Mouse (Mus musculus): ENCODE results near the gene Zfp13. TPM values are rescaled to one million over a fixed set of nuclear protein-coding genes. Genes with fewer than 3 reads are reported as not detected.

Zfp13 gene
- polyA plus RNA-seq, 1 experiment from 2014 or later = 17.1 TPM

DNA sequence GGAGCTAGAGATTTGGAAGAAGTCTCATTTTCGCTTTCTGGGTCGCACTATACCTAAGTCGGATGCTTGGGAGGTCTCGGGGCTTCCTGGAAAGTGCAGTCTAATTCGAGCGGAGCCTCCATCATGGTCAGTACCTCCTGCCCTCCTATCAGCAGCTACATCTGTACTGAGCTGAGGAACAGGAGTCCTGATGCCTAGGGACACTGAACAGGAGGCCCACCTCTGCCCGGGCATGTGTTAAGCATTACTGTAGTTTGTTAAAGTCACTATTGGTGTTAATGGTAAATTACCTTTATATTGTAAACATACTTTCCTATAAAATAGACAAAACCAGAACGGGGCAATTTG is 34.9 kb downstream of the Zfp13 start:
- Histone ChIP-seq H3K4me1 (ENCODE audit: control insufficient read depth, insufficient read depth, low read length) (no peaks in the 10 kb centered on the region), H3K27me3 (ENCODE audit: control insufficient read depth, insufficient read depth, low read length) (no peaks in the 10 kb centered on the region), H3K4me2 (ENCODE audit: low read depth, low read length) (peak overlapping the region; percentile 65), H3K9me3 (replicated peaks; ENCODE audit: control insufficient read depth, low read length) (no peaks in the 10 kb centered on the region), H3K4me3 (ENCODE audit: low read depth, low read length) (peak overlapping the region; percentile 69), H3K27ac (replicated peaks; ENCODE audit: low read depth, low read length) (peak overlapping the region; percentile 92), H3K36me3 (replicated peaks; ENCODE audit: control insufficient read depth, insufficient read depth, low read depth, low read length) (no peaks in the 10 kb centered on the region; the same call in 1 of the 2 replicates), H3K9ac (replicated peaks; ENCODE audit: low read length) (peak overlapping the region; percentile 87)
- peak; percentile 78 for ATAC-seq (replicated peaks; ENCODE audit: insufficient number of reproducible peaks, low FRiP score, low TSS enrichment, low read depth)
- DNase-seq (ENCODE audit: low spot score) = no peak
- 2% methylated on average over 8 of the region's 8 CpGs for WGBS

DNA sequence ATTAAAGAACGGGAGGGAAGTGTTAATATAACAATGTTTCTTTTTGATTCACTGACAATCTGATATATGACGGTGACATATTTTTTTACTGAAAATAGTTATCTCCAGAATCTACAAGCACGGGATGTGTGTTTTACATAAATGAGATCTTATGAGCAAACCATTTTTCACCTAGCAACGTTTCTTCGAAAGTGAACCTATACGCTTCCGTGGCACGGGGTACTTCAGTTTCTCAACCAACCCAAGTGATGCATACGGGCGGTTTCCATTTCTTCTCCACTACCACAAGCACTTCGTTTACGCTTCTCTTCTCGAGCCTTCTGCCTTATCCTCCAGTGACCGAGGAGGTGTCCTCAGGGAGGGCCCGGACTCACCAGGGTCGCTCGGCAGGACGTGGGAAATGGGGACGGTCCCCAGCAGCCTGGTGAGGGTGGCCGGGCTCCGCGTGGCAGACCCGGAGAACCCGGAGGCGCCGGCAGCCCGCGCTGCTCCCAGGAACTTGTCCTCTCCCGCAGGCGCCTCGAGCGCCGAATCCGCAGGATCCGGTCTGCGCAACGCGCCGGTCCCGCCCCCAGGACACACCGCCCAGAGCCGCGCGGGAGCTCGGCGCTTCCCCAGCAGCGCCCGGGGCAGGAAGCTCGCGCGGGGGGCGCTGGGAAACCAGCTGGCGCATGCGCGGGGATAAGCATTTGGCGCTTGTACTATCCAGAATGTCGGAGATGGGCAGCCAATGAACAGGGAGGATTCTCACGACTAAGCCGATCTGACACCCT is 35.5 kb downstream of the Zfp13 start, which contains the start of gene Zfp213:
Zfp213 (minus strand) TSS at position 644 of the 773 bp plus-strand sequence.
- Histone ChIP-seq H3K27me3 (ENCODE audit: control insufficient read depth, insufficient read depth, low read length) (no peaks in the 10 kb centered on the region), H3K4me2 (ENCODE audit: low read depth, low read length) (peak within 1 kb of the TSS; percentile 65), H3K27ac (replicated peaks; ENCODE audit: low read depth, low read length) (peak within 1 kb of the TSS; percentile 92), H3K9ac (replicated peaks; ENCODE audit: low read length) (peak within 1 kb of the TSS; percentile 87), H3K4me3 (ENCODE audit: low read depth, low read length) (peak within 1 kb of the TSS; percentile 69), H3K9me3 (replicated peaks; ENCODE audit: control insufficient read depth, low read length) (no peaks in the 10 kb centered on the region), H3K36me3 (replicated peaks; ENCODE audit: control insufficient read depth, insufficient read depth, low read depth, low read length) (no peaks in the 10 kb centered on the region; the same call in 1 of the 2 replicates), H3K4me1 (ENCODE audit: control insufficient read depth, insufficient read depth, low read length) (no peaks in the 10 kb centered on the region)
- WGBS = 2% methylated on average over 59 of the region's 59 CpGs
- peak; percentile 95 for ATAC-seq (replicated peaks; ENCODE audit: insufficient number of reproducible peaks, low FRiP score, low TSS enrichment, low read depth)
- DNase-seq (ENCODE audit: low spot score) = peak; percentile 97

DNA sequence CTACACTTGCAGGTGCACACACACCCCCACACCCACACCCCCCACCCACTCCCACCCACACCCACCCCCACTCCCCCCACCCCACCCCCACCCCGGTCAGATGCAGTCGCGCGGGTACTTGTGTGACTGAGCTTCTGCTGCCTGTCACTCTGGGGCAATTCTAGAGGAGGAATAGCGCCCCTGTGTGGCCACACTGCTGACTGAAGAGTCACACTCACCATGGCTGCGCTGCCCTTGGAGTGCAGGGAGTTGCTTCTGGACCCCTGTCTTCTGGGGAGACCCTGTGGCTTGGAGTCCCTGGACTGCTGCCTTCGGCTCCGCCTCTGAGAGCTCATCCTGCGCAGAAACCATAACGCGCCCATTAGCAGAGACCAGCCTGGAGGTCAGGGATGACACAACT is 39.5 kb downstream of the Zfp13 start:
- Histone ChIP-seq H3K27ac (replicated peaks; ENCODE audit: low read depth, low read length) (no peak overlapping the region), H3K4me2 (ENCODE audit: low read depth, low read length) (no peak overlapping the region), H3K36me3 (replicated peaks; ENCODE audit: control insufficient read depth, insufficient read depth, low read depth, low read length) (peaks cover 7% of the 10 kb centered on the region), H3K4me3 (ENCODE audit: low read depth, low read length) (no peak overlapping the region), H3K9me3 (replicated peaks; ENCODE audit: control insufficient read depth, low read length) (no peaks in the 10 kb centered on the region), H3K9ac (replicated peaks; ENCODE audit: low read length) (no peak overlapping the region), H3K27me3 (ENCODE audit: control insufficient read depth, insufficient read depth, low read length) (no peaks in the 10 kb centered on the region), H3K4me1 (ENCODE audit: control insufficient read depth, insufficient read depth, low read length) (no peaks in the 10 kb centered on the region)
- ATAC-seq (replicated peaks; ENCODE audit: insufficient number of reproducible peaks, low FRiP score, low TSS enrichment, low read depth) (no peak), DNase-seq (ENCODE audit: low spot score) (peak; percentile 59)
- 53% methylated on average over 11 of the region's 11 CpGs for WGBS

DNA sequence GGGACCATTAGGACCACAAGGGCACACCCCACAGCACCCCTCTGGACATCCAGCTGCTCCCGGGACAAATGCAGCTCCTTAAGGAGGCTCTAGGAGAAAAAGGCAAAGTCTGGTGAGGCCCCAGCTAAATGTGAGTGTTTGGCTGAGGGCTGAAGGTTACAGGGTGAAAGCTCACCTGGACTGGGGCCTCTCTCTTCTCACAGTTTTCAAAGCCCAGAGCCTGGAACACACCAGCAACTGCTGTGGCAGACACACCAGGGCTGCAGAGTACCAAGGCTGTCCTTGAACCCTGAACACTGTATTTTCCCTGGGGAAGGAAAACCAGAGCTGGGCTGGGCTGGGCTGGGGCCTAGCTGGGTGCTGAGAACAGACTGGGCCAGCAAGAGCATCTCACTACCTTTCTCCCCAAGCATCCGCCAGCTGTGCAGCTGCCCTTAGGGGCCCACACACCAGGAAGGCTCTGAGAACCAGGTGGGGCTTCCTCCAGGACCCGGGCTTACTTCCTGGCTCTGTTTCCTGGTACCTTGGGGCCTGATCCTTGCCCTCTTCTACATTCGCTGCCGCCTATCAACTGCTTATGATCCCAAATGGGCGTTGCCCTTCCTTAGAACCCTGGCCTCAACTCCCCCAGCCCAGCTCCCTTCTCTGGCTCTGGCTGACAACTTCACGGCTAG is 43.9 kb downstream of the Zfp13 start:
- no peak for ATAC-seq (replicated peaks; ENCODE audit: insufficient number of reproducible peaks, low FRiP score, low TSS enrichment, low read depth)
- H3K36me3 ChIP-seq (replicated peaks; ENCODE audit: control insufficient read depth, insufficient read depth, low read depth, low read length) = peaks cover 7% of the 10 kb centered on the region

DNA sequence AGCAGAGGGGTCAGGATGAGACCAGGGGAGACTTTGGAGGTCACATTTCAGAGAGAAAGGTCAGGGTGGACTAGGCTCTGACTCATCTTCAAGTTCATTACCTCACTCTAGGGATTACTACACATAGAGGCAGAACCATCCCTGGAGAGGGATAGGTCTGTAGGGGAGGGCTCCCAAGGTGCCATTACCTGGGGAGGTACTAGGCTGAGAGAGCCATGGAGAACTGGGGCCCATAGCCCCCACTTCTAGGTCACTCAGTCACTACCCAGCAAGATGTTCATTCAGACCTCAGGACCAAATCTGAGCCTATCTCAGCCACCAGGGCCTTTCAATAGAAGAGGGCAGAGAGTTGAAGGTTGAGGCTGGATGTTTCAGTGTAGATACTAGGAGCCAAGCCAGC is 45.0 kb downstream of the Zfp13 start:
- DNase-seq (ENCODE audit: low spot score) (no peak), ATAC-seq (replicated peaks; ENCODE audit: insufficient number of reproducible peaks, low FRiP score, low TSS enrichment, low read depth) (no peak)
- Histone ChIP-seq H3K36me3 (replicated peaks; ENCODE audit: control insufficient read depth, insufficient read depth, low read depth, low read length) (peaks cover 7% of the 10 kb centered on the region), H3K9me3 (replicated peaks; ENCODE audit: control insufficient read depth, low read length) (no peaks in the 10 kb centered on the region), H3K4me3 (ENCODE audit: low read depth, low read length) (no peak overlapping the region), H3K27me3 (ENCODE audit: control insufficient read depth, insufficient read depth, low read length) (no peaks in the 10 kb centered on the region), H3K4me1 (ENCODE audit: control insufficient read depth, insufficient read depth, low read length) (no peaks in the 10 kb centered on the region), H3K4me2 (ENCODE audit: low read depth, low read length) (no peak overlapping the region), H3K27ac (replicated peaks; ENCODE audit: low read depth, low read length) (no peak overlapping the region), H3K9ac (replicated peaks; ENCODE audit: low read length) (no peak overlapping the region)

More for the DNA sequence above, 43.9 kb downstream of the Zfp13 start:
- H3K27me3 ChIP-seq (ENCODE audit: control insufficient read depth, insufficient read depth, low read length) = no peaks in the 10 kb centered on the region
- no peak overlapping the region for H3K27ac ChIP-seq (replicated peaks; ENCODE audit: low read depth, low read length)
- no peaks in the 10 kb centered on the region for H3K9me3 ChIP-seq (replicated peaks; ENCODE audit: control insufficient read depth, low read length)
- H3K9ac ChIP-seq (replicated peaks; ENCODE audit: low read length) = no peak overlapping the region
- DNase-seq (ENCODE audit: low spot score) = no peak
- no peaks in the 10 kb centered on the region for H3K4me1 ChIP-seq (ENCODE audit: control insufficient read depth, insufficient read depth, low read length)
- H3K4me2 ChIP-seq (ENCODE audit: low read depth, low read length) = no peak overlapping the region
- no peak overlapping the region for H3K4me3 ChIP-seq (ENCODE audit: low read depth, low read length)
- 72% methylated on average over 7 of the region's 7 CpGs for WGBS

DNA sequence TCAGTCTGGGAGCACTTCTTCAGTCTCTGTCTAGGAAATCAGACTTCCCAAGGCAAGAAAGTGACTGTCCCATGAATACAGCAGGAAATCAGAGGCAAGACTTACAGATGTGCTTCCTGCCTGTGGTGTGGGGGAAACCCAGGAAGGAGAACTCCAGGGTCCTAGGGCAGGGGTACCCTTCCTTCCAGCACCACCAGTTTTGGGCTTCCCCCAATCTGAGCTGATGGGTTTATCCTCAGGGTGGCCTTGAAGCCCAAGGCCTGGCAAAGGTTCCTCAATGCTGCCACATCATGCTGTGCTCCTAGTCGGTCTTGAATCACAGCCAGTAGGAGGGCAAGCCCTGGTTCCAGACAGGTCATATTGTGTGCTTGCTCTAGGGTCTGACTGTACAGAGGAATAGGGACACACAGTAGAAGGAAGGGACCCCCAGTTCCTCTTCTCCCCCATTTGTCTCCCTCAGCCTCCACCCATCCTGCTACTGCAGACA is 45.6 kb downstream of the Zfp13 start:
- Histone ChIP-seq H3K27me3 (ENCODE audit: control insufficient read depth, insufficient read depth, low read length) (no peaks in the 10 kb centered on the region), H3K4me1 (ENCODE audit: control insufficient read depth, insufficient read depth, low read length) (no peaks in the 10 kb centered on the region), H3K36me3 (replicated peaks; ENCODE audit: control insufficient read depth, insufficient read depth, low read depth, low read length) (peaks cover 7% of the 10 kb centered on the region), H3K4me2 (ENCODE audit: low read depth, low read length) (no peak overlapping the region), H3K9me3 (replicated peaks; ENCODE audit: control insufficient read depth, low read length) (no peaks in the 10 kb centered on the region), H3K27ac (replicated peaks; ENCODE audit: low read depth, low read length) (no peak overlapping the region), H3K9ac (replicated peaks; ENCODE audit: low read length) (no peak overlapping the region), H3K4me3 (ENCODE audit: low read depth, low read length) (no peak overlapping the region)
- DNase-seq (ENCODE audit: low spot score) = no peak
- 44% methylated on average over 1 of the region's 1 CpGs for WGBS
- ATAC-seq (replicated peaks; ENCODE audit: insufficient number of reproducible peaks, low FRiP score, low TSS enrichment, low read depth) = no peak

DNA sequence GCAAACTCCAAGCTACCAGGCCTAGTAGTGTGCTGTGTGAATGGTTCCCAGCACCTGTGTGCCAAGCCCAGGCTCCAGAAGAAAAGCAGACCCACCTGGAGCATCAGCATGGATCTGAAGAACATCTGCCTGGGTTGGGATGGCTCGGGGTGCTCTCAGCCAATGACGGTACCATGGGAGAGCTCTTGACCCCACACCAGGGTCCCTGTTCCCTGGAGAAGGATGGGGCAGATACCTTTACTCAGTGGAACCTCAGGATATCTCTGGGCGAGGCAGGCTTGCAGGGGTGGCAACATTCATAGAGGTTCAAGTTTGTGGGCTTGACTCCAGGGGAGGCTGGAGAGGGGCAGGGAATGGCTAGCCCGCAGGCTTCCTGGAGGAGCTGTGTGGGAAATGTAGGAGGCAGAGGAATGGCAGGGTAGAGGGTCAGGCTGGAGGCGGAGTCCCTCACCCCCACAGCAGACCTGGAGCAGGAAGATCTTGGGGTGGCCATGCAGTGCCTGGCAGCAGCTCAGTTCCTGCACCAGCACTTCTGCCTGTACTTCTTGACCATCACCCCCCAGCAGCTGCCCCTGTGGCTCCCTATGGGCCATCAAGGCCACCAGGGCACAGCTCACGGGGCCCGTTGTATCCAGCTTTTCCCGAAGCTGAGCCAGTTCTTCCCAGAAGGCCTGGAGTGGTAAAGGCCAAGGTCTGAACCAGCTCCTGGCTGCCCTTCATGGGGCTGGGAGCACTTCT is 46.2 kb downstream of the Zfp13 start:
- H3K4me3 ChIP-seq (ENCODE audit: low read depth, low read length) = no peak overlapping the region
- 85% methylated on average over 8 of the region's 8 CpGs for WGBS
- no peaks in the 10 kb centered on the region for H3K4me1 ChIP-seq (ENCODE audit: control insufficient read depth, insufficient read depth, low read length)
- H3K36me3 ChIP-seq (replicated peaks; ENCODE audit: control insufficient read depth, insufficient read depth, low read depth, low read length) = peaks cover 7% of the 10 kb centered on the region
- ATAC-seq (replicated peaks; ENCODE audit: insufficient number of reproducible peaks, low FRiP score, low TSS enrichment, low read depth) (no peak), DNase-seq (ENCODE audit: low spot score) (no peak)
- H3K27me3 ChIP-seq (ENCODE audit: control insufficient read depth, insufficient read depth, low read length) = no peaks in the 10 kb centered on the region
- H3K9ac ChIP-seq (replicated peaks; ENCODE audit: low read length) = no peak overlapping the region
- H3K4me2 ChIP-seq (ENCODE audit: low read depth, low read length) = no peak overlapping the region
- H3K9me3 ChIP-seq (replicated peaks; ENCODE audit: control insufficient read depth, low read length) = no peaks in the 10 kb centered on the region
- no peak overlapping the region for H3K27ac ChIP-seq (replicated peaks; ENCODE audit: low read depth, low read length)
